Mouse (Mus musculus): ENCODE measurements around the gene Ndufa9. TPM values are rescaled to one million over a fixed set of nuclear protein-coding genes. Genes with fewer than 3 reads are reported as not detected.
A peak's percentile ranks its signal among the peaks of the same experiment; 100 is the strongest.

The Ndufa9 gene
- total and polyA plus RNA-seq, 2 experiments from 2014 or later: 133 to 247 TPM

- no peak overlapping the region for H3K9ac ChIP-seq (replicated peaks; ENCODE audit: low read length)
- WGBS: 77% methylated on average over 6 of the region's 6 CpGs
- no peak overlapping the region for H3K4me3 ChIP-seq (ENCODE audit: low read length)
- DNase-seq (ENCODE audit: low spot score) (no peak), ATAC-seq (no peak)
- H3K4me1 ChIP-seq (ENCODE audit: insufficient read depth, low read length): 0 out of 2 replicates have a peak, but pooled peaks cover 5% of the 10 kb centered on the region
- no peak for TF ChIP-seq CTCF (IDR thresholded peaks at IDR 0.05; ENCODE audit: low read depth)
- H3K36me3 ChIP-seq (ENCODE audit: insufficient read depth, low read length): no peaks in the 10 kb centered on the region
- H3K27me3 ChIP-seq (ENCODE audit: insufficient read depth, low read length): no peaks in the 10 kb centered on the region
- no peaks in the 10 kb centered on the region for H3K9me3 ChIP-seq (ENCODE audit: low read length)
- no peak overlapping the region for H3K27ac ChIP-seq
- no peak overlapping the region for H3K4me2 ChIP-seq (ENCODE audit: low read depth, low read length)
Measured at GRCm38 (mm10) chr6:126777889-126778288, 71.0 kb downstream of the Ndufa9 start.

DNA sequence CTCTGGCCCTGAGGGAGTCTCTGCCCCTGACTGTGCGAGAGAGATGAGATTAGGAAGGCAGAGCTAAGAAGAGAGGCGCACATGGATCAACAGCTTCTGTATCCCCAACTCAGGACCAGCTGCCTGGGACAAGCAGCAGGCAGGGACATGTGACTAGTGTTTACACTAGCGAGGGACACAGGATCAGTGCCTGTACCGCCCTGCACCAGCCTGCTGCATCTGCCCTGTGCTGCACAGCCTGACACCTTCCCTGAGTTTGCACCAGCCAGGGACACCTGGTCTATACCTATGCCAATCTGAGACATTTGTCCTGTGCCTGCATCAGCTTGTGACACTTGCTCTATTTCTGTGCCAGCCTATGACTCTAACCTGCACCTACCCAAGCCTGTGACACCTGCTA, 75.1 kb downstream of the Ndufa9 start:
- H3K27me3 ChIP-seq (ENCODE audit: insufficient read depth, low read length): no peaks in the 10 kb centered on the region
- no peaks in the 10 kb centered on the region for H3K9me3 ChIP-seq (ENCODE audit: low read length)
- DNase-seq (ENCODE audit: low spot score): no peak
- no peak for TF ChIP-seq CTCF (IDR thresholded peaks at IDR 0.05; ENCODE audit: low read depth)
- H3K4me2 ChIP-seq (ENCODE audit: low read depth, low read length): no peak overlapping the region
- no peak overlapping the region for H3K27ac ChIP-seq
- peak; percentile 18; the same call in 1 of the 2 replicates for ATAC-seq
- 59% methylated on average over 4 of the region's 4 CpGs for WGBS
- peaks cover 12% of the 10 kb centered on the region; the same call in 1 of the 2 replicates for H3K4me1 ChIP-seq (ENCODE audit: insufficient read depth, low read length)
- H3K9ac ChIP-seq (replicated peaks; ENCODE audit: low read length): no peak overlapping the region
- H3K4me3 ChIP-seq (ENCODE audit: low read length): no peak overlapping the region
- no peaks in the 10 kb centered on the region for H3K36me3 ChIP-seq (ENCODE audit: insufficient read depth, low read length)

DNA sequence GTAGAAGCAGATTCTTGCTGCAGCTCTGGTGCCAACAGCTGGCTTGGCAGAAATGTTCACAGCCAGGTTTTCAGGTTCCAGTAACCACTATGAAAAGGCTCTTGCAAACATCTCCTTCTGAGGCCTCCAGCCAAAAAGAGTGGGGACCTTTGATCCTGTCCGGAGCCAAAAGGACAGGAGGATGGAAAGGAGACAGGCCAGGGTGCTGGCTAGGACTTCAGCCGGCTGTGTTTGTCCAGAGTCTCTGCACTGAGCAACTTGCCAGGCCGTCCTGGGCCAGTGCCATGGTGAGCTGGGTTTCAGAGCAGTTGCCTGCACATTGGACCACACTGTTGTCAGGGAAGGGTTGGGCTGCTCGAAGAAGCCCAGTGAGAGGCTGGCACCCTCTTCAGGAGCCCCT, 76.6 kb downstream of the Ndufa9 start:
- no peak for TF ChIP-seq CTCF (IDR thresholded peaks at IDR 0.05; ENCODE audit: low read depth)
- Histone ChIP-seq H3K4me1 (ENCODE audit: insufficient read depth, low read length) (peaks cover 12% of the 10 kb centered on the region; the same call in 1 of the 2 replicates), H3K27me3 (ENCODE audit: insufficient read depth, low read length) (no peaks in the 10 kb centered on the region), H3K36me3 (ENCODE audit: insufficient read depth, low read length) (no peaks in the 10 kb centered on the region), H3K9me3 (ENCODE audit: low read length) (no peaks in the 10 kb centered on the region), H3K4me3 (ENCODE audit: low read length) (no peak overlapping the region), H3K9ac (replicated peaks; ENCODE audit: low read length) (no peak overlapping the region), H3K27ac (peak overlapping the region; percentile 48; the same call in 1 of the 2 replicates), H3K4me2 (ENCODE audit: low read depth, low read length) (no peak overlapping the region)
- peak; percentile 60 for ATAC-seq
- WGBS: 49% methylated on average over 4 of the region's 4 CpGs
- DNase-seq (ENCODE audit: low spot score): peak; percentile 70

Other genes starting within 250 kb of the Ndufa9 start
- gene Kcna1, start 202.8 kb downstream of the Ndufa9 start, total RNA-seq (2014; rRNA removed): 8.9 and 9.4 TPM in 2 replicates
- 7.2 and 7.9 TPM in 2 replicates for gene Kcna1, start 202.8 kb downstream of the Ndufa9 start, polyA plus RNA-seq (2015; fragmentation: Nextera tagmentation; extraction: Ambion mirVana)
- gene Kcna6, start 108.5 kb downstream of the Ndufa9 start, total RNA-seq (2014; rRNA removed): 66.4 and 67.5 TPM in 2 replicates
- gene Kcna6, start 108.5 kb downstream of the Ndufa9 start, polyA plus RNA-seq (2015; fragmentation: Nextera tagmentation; extraction: Ambion mirVana): 23.6 TPM in 2 replicates
- gene Akap3, start 4.0 kb upstream of the Ndufa9 start, total RNA-seq (2014; rRNA removed): 0.29 TPM in 1 of 2 replicates, not detected in the other
- 0.10 and 0.13 TPM in 2 replicates for gene Akap3, start 4.0 kb upstream of the Ndufa9 start, polyA plus RNA-seq (2015; fragmentation: Nextera tagmentation; extraction: Ambion mirVana)
- not detected in 2 replicates for gene Dyrk4, start 72.7 kb upstream of the Ndufa9 start, total RNA-seq (2014; rRNA removed)
- 0.08 and 0.30 TPM in 2 replicates for gene Dyrk4, start 72.7 kb upstream of the Ndufa9 start, polyA plus RNA-seq (2015; fragmentation: Nextera tagmentation; extraction: Ambion mirVana)
- gene Rad51ap1, start 90.5 kb upstream of the Ndufa9 start, total RNA-seq (2014; rRNA removed): 7.5 and 8.3 TPM in 2 replicates
- gene Rad51ap1, start 90.5 kb upstream of the Ndufa9 start, polyA plus RNA-seq (2015; fragmentation: Nextera tagmentation; extraction: Ambion mirVana): 14.9 and 17.3 TPM in 2 replicates
- gene D6Wsu163e, start 90.8 kb upstream of the Ndufa9 start, total RNA-seq (2014; rRNA removed): 15.0 and 15.3 TPM in 2 replicates
- gene D6Wsu163e, start 90.8 kb upstream of the Ndufa9 start, polyA plus RNA-seq (2015; fragmentation: Nextera tagmentation; extraction: Ambion mirVana): 27.4 and 29.5 TPM in 2 replicates
- gene Fgf6, start 166.4 kb upstream of the Ndufa9 start, total RNA-seq (2014; rRNA removed): not detected in 2 replicates
- gene Fgf6, start 166.4 kb upstream of the Ndufa9 start, polyA plus RNA-seq (2015; fragmentation: Nextera tagmentation; extraction: Ambion mirVana): not detected in 2 replicates
- 1.8 and 1.9 TPM in 2 replicates for gene Fgf23, start 223.8 kb upstream of the Ndufa9 start, total RNA-seq (2014; rRNA removed)
- gene Fgf23, start 223.8 kb upstream of the Ndufa9 start, polyA plus RNA-seq (2015; fragmentation: Nextera tagmentation; extraction: Ambion mirVana): 0.28 TPM in 2 replicates